Mouse (Mus musculus) myocyte (in vitro differentiated cells): ENCODE data around the gene Spocd1. TPM values are rescaled to one million over a fixed set of nuclear protein-coding genes. Genes with fewer than 3 reads are reported as not detected.
"Not testable (repeated sequence)": the region's sequence is repeated elsewhere in the genome, so short reads cannot be mapped to it uniquely, and the experiment has no call there.

Experiments used
- H3K27me3 ChIP-seq: one replicate; pipeline ENCODE4 v1.6.1; 2011; ENCODE audit not compliant: control insufficient read depth, insufficient read depth, insufficient read length
- H3K36me3 ChIP-seq: one replicate; pipeline ENCODE4 v1.6.1; 2011; ENCODE audit not compliant: control insufficient read depth, insufficient read depth
- H3K4me2 ChIP-seq: one replicate; pipeline ENCODE4 v1.6.1; 2011; ENCODE audit warnings: low read depth, control low read depth
- H3K4me3 ChIP-seq: one replicate; pipeline ENCODE4 v1.5.1; 2011; ENCODE audit warnings: mild to moderate bottlenecking, control low read depth, moderate library complexity
- H3K79me2 ChIP-seq: one replicate; pipeline ENCODE4 v1.6.1; 2011; ENCODE audit not compliant: control insufficient read depth, insufficient read depth
- H3ac ChIP-seq: one replicate; pipeline ENCODE4 v1.6.1; 2011; ENCODE audit not compliant: control insufficient read depth, insufficient read length
- CEBPB ChIP-seq: IDR thresholded peaks from 2 replicates; pipeline ENCODE4 v1.6.1; 2011; ENCODE audit warnings: mild to moderate bottlenecking, moderate library complexity; ENCODE audit not compliant: poor library complexity, insufficient read depth, severe bottlenecking
- E2F4 ChIP-seq: IDR thresholded peaks from one replicate; pipeline ENCODE4 v1.6.1; 2011; ENCODE audit warnings: mild to moderate bottlenecking, control low read depth, moderate library complexity; ENCODE audit not compliant: insufficient read depth
- MAX ChIP-seq: IDR thresholded peaks from one replicate; pipeline ENCODE4 v1.6.1; 2011; ENCODE audit warnings: low read depth, mild to moderate bottlenecking, control low read depth
- MYOD1 ChIP-seq, 3 experiments: IDR thresholded peaks; one replicate each; pipeline ENCODE4 v1.6.1; 2011; ENCODE audit warnings: control low read depth in 2 of 3, low read depth in 2 of 3, mild to moderate bottlenecking in 2 of 3, moderate library complexity in 1 of 3; ENCODE audit not compliant: insufficient read length in 2 of 3, control insufficient read depth in 1 of 3
- MYOG ChIP-seq, 3 experiments: IDR thresholded peaks; one replicate each; pipeline ENCODE4 v1.6.1; 2011; ENCODE audit warnings: control low read depth in 2 of 3, low read depth in 2 of 3, mild to moderate bottlenecking in 2 of 3; ENCODE audit not compliant: insufficient read length in 2 of 3, control insufficient read depth in 1 of 3, insufficient read depth in 1 of 3
- POLR2A ChIP-seq: IDR thresholded peaks from one replicate; pipeline ENCODE4 v1.6.1; 2011; ENCODE audit warnings: low read depth, mild to moderate bottlenecking, control low read depth, moderate library complexity; ENCODE audit not compliant: insufficient read length
- POLR2AphosphoS2 ChIP-seq: IDR thresholded peaks from one replicate; pipeline ENCODE4 v1.6.1; 2011; ENCODE audit warnings: low read depth, control low read depth; ENCODE audit not compliant: insufficient read length
- REST ChIP-seq: IDR thresholded peaks from one replicate; pipeline ENCODE4 v1.6.1; 2011; ENCODE audit warnings: mild to moderate bottlenecking, control low read depth, moderate library complexity; ENCODE audit not compliant: insufficient read depth, insufficient read length
- SRF ChIP-seq: IDR thresholded peaks from one replicate; pipeline ENCODE4 v1.6.1; 2011; ENCODE audit warnings: low read depth; ENCODE audit not compliant: control insufficient read depth, insufficient read length
- TCF12 ChIP-seq: IDR thresholded peaks from one replicate; pipeline ENCODE4 v1.6.1; 2011; ENCODE audit warnings: mild to moderate bottlenecking, control low read depth; ENCODE audit not compliant: poor library complexity, insufficient read depth, severe bottlenecking
- TCF3 ChIP-seq: IDR thresholded peaks from one replicate; pipeline ENCODE4 v1.6.1; 2011; ENCODE audit warnings: low read depth, control low read depth; ENCODE audit not compliant: insufficient read length
- USF1 ChIP-seq: IDR thresholded peaks from one replicate; pipeline ENCODE4 v1.6.1; 2011; ENCODE audit warnings: low read depth, mild to moderate bottlenecking, control low read depth, moderate library complexity
- polyA plus RNA-seq: library from polyadenylated mRNA; unstranded; fragments of >200 nt; fragmentation: generic; extraction: Trizol; gene quantifications from one replicate; pipeline ENCODE4 v1.2.1, GENCODE M21; 2012; ENCODE audit warnings: missing spikeins

The Spocd1 gene
- polyA plus RNA-seq, 1 experiment, result not detected

DNA sequence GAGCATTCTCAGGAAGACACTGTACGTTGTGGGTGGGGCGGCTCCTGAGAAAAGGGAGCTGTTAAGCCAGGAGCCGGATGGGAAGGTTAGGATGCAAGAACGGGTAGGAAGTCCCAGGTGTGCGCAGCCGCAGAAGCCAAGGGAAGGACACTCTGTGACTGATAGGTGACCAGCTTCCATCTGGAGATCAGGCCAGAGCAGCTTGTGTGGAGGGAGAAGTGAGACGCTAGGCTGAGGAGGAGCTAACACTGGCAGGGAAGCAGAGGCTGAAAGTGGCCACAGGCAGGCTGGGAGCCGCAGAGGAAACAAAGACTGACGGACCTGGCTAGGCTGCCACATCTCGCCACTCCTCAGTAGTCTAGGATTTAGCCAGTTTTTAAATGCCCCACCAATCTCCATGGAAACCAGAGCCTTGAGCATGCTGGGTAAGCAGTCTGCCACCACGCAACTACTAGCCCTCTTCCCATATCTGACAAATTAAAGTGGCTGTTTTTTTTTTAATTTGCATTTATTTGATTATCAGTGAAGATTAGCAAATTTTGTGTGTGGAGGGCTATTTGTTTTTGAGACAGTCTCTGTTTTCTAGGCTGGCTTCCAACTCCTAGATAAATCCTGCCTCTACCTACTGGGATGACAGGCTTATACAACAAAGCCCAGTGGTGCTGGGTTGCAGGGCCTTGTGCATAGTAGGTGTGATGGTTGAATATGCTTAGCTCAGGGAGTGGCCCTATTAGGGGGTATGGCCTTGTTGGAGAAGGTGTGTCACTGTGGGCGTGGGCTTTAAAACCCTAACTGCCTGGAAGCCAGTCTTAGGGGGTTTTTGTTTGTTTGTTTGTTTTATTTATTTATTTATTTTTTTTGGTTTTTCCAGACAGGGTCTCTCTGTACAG, 44.8 kb upstream of the Spocd1 start:
- H3K36me3 ChIP-seq, result no peaks in the 10 kb centered on the region
- no peak overlapping the region for H3K4me2 ChIP-seq
- H3ac ChIP-seq, result no peak overlapping the region
- H3K79me2 ChIP-seq, result no peaks in the 10 kb centered on the region
- H3K4me3 ChIP-seq, result no peak overlapping the region
- no peak for TF ChIP-seq E2F4
- TF ChIP-seq TCF3, result no peak
- TF ChIP-seq TCF12, result no peak
- no peak for TF ChIP-seq MYOD1 (IDR thresholded peaks at IDR 0.05; ENCODE audit: control insufficient read depth in 1 of 3, insufficient read length in 2 of 3, low read depth in 2 of 3)
- no peak for TF ChIP-seq POLR2A
- TF ChIP-seq POLR2AphosphoS2, result no peak
- no peak for TF ChIP-seq MYOG (IDR thresholded peaks at IDR 0.05; ENCODE audit: control insufficient read depth in 1 of 3, insufficient read depth in 1 of 3, insufficient read length in 2 of 3, low read depth in 2 of 3)
- no peak for TF ChIP-seq CEBPB
- H3K27me3 ChIP-seq, result no peaks in the 10 kb centered on the region

GRCm38 (mm10) chr4:129889661-129890060, 39.4 kb upstream of the Spocd1 start:
- TF ChIP-seq POLR2A (no peak), MYOD1 (IDR thresholded peaks at IDR 0.05; ENCODE audit: control insufficient read depth in 1 of 3, insufficient read length in 2 of 3, low read depth in 2 of 3) (no peak), CEBPB (no peak), SRF (no peak), TCF3 (no peak), MAX (no peak), REST (no peak), USF1 (no peak), POLR2AphosphoS2 (no peak), E2F4 (no peak), TCF12 (no peak)
- H3K4me2 ChIP-seq, result no peak overlapping the region
- no peaks in the 10 kb centered on the region for H3K27me3 ChIP-seq
- H3K36me3 ChIP-seq, result no peaks in the 10 kb centered on the region
- H3K4me3 ChIP-seq, result no peak overlapping the region
- no peak overlapping the region for H3ac ChIP-seq
- no peaks in the 10 kb centered on the region for H3K79me2 ChIP-seq

- TF ChIP-seq SRF (no peak), MYOD1 (IDR thresholded peaks at IDR 0.05; ENCODE audit: control insufficient read depth in 1 of 3, insufficient read length in 2 of 3, low read depth in 2 of 3) (no peak), TCF12 (no peak), TCF3 (no peak), POLR2AphosphoS2 (no peak), MAX (no peak), REST (no peak), MYOG (IDR thresholded peaks at IDR 0.05; ENCODE audit: control insufficient read depth in 1 of 3, insufficient read depth in 1 of 3, insufficient read length in 2 of 3, low read depth in 2 of 3) (no peak)
- H3ac ChIP-seq, result no peak overlapping the region
- H3K27me3 ChIP-seq, result no peaks in the 10 kb centered on the region
- H3K4me3 ChIP-seq, result no peak overlapping the region
- no peak overlapping the region for H3K4me2 ChIP-seq
- H3K36me3 ChIP-seq, result no peaks in the 10 kb centered on the region
- no peaks in the 10 kb centered on the region for H3K79me2 ChIP-seq
Observed at GRCm38 (mm10) chr4:129890094-129890493, 39.0 kb upstream of the Spocd1 start.

DNA sequence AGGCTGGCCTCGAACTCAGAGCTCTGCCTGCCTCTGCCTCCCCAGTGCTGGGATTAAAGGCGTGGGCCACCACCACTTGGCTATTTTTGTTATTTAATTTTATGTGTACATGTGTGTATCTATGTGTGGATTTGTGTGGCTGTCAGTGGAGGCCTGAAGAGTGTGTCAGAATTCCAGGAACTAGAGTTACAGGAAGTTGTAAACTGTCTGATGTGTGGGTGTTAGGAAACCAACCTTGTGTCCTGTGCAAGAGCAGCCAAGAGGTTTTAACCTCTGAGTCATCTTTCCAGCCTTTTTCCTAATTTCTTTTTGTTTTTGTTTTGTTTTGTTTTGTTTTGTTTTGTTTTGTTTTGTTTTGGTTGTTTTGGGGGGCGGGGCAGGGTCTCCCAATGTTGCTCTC, 34.2 kb upstream of the Spocd1 start:
- no peak overlapping the region for H3K4me3 ChIP-seq
- H3K27me3 ChIP-seq, result no peaks in the 10 kb centered on the region
- H3ac ChIP-seq, result no peak overlapping the region
- no peaks in the 10 kb centered on the region for H3K79me2 ChIP-seq
- no peak overlapping the region for H3K4me2 ChIP-seq
- TF ChIP-seq TCF3 (no peak), E2F4 (no peak), POLR2AphosphoS2 (no peak), CEBPB (no peak), REST (no peak), MYOG (IDR thresholded peaks at IDR 0.05; ENCODE audit: control insufficient read depth in 1 of 3, insufficient read depth in 1 of 3, insufficient read length in 2 of 3, low read depth in 2 of 3) (no peak)
- H3K36me3 ChIP-seq, result no peaks in the 10 kb centered on the region

GRCm38 (mm10) chr4:129898815-129899214, 30.2 kb upstream of the Spocd1 start:
- not testable (repeated sequence) for H3ac ChIP-seq, H3K27me3 ChIP-seq, H3K79me2 ChIP-seq

More at GRCm38 (mm10) chr4:129898815-129899214, 30.2 kb upstream of the Spocd1 start:
- H3K4me3 ChIP-seq, H3K36me3 ChIP-seq, H3K4me2 ChIP-seq: not testable (repeated sequence)
